Mouse (Mus musculus) adrenal gland (tissue): ENCODE results near the gene Dlgap3.

Experiments
- intact Hi-C: fragments of 180-260 bp; cut with DNase I; formaldehyde crosslinking; loops from one replicate; pipeline ENCODE4 v1.15.1; 2025

The Dlgap3 gene

DNA sequence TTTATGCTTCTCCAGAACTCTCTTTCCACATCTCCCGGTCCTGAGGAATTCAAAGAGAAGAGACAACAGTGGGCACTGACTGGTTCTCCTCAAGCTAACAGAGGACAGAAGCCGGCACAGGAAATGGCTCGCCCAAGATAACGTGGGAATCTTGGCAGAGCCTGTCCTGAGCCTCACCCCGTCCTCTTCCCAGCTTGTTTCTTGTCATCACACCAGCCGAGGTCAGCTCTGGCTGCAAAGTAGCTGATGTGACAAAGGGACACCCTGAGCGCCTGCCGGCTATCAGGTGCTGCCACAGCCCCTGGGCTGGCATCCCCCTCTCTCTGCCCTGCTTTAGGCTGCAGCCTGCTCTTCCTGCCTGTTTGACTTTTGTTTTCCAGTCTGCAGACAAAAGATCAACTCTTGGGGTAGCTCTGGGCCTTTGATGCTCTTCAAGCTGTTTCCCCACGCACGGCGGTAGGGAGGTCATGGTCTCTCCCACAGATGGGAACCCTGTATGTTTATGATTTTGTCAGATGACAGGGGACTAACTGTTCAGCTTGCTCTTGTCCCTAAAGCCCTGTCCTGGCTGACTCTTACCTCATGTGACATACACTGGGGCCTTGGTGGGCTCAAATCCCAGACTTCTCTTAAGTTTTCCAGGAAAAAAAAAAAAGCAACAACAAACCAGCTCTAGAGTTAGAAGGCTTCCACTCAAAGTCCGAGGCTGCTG is 89.3 kb downstream of the Dlgap3 start:
- intact Hi-C loops: no loop called here

DNA sequence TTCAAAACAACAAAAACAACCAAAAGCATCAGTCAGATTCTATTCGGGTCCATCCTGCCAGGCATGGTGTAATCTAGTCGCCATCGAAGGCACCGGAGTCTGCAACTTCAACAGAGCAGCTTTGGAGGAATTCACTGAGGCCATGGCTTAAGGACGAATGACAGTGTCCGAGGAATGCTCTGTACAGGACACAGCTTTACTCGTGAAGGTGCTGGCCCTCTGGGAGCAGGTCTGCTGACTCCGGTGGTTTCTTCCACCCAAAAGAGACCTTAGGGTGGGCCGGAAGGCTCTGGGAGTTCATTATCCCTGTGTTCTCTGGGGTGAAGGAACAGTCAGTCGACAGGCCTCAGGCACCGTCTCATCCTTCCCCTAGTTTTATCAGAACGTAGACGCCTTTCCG is 92.6 kb downstream of the Dlgap3 start:
- intact Hi-C loops: no loop called here

DNA sequence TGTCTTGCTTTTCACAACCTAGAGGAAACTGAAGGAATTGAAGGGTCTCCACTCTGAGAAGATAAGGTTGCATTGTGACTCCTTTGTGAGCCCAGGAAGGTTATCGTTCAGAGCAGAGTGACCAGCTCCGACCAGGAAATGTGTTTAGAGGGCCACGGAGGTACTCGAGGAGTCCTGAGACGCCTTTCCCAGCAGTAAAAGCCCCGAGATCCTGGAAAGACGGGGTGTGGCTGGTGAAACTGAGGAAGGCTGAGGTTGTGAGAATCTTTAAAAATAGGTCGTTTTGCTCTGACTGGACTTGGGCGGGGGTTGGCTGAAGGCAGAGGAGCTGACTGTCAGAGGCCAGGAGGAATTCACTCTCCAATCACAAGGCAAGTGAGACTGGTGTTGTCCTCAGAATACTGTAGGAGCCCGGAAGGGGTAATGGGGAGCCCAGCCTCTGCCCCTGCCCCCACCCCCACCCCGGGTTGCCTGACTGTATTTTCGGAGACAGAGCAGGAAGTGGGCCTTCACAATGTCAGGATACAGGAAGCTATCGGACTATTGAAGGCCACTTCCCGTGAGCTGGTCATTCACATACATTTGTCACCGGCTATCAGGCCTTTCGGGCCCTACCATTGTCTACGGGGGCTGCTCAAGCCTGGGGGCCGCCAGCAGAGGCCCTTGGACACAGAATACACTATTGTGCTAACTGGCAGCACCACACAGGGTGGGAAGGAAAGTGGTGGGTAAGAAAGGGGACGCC is 94.6 kb downstream of the Dlgap3 start:
- intact Hi-C loops: no loop called here

DNA sequence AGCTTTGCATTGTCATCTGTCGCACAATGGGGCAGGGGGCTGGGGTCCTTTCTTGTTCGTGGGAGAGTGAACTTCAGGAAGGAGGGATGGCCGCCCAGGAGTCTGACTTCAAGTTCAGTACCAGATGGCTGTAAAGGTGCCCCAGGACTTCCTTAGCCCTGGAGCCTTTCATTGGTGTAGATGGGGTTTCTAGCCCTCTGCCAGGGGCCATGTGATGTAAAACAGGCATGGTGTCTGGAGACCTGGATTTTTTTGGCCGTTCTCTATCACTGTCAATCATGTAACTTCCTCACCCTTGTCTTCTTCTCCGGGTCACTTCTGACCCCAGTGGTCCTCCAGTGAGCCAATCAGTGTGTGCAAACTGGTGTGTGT is 95.2 kb downstream of the Dlgap3 start:
- intact Hi-C loops: no loop called here

DNA sequence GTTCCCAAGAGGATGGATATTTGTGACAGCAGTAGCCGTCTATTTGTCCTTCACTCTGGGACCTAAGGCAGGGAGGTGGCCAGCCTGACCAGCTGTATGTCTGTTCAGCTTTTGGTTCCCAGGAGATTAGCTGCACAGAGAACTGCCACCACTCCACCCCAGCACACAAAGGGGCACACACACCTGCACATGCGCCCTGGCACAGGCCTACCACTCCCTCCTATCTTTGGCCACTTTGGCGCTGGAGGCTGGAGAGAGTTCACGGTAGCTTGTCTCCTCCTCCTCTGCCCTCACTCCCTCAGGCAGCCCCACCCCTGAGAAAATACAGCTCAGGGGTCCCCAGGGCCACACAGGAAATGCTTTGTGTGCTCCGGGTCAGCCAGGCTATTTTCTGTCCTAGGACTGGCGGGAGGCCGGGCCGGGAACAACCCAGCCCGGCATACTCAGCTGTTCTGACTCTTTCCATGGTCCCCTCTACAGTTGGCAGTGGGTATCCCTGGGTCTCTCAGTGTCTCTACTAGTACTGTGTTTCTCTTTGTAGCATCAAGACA is 109.5 kb downstream of the Dlgap3 start:
- intact Hi-C loops: no loop called here

DNA sequence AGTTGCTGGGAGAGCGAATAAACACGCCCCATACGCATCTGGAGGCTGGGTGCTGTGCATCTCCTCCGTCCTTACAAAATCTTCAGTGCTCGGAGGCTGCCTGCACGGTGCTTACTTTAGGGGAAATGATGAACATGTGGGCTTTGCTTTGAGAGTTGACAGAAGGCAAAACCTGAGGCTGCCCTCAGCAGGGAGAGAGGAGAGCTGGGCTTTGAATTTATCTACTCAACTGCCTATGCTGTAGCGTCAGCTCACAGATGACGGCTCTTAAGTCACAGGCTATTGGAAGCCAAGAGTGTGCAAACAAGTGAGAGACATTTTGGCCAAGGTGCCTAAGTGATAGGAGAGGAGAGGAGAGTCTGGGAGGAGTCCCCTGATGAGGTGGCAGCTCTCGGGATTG is 110.2 kb downstream of the Dlgap3 start:
- intact Hi-C loops: no loop called here
